Comparison of ENCODE assay signal across 8 mouse cellular contexts in genomic region chr15:85810462-85810805, GRCm38 (mm10). TPM values are rescaled to one million over a fixed set of nuclear protein-coding genes. Genes with fewer than 3 reads are reported as not detected.
DNase-seq lines count a peak whose midpoint lies in the region; ATAC-seq and TF ChIP-seq lines count a peak whose summit lies in the region.

No protein-coding gene starts in this region.

- no peak for DNase-seq in kidney, postnatal 25 days
- DNase-seq in cerebellum, postnatal 25 days: no peak
- DNase-seq in right cerebral cortex, postnatal 10 days (ENCODE audit: low spot score in 2 of 2): no peak

- TF ChIP-seq CTCF in cortical plate, adult 2 months (IDR thresholded peaks at IDR 0.05; ENCODE audit: extremely low read depth, insufficient read depth, low read length): no peak

- peak overlapping the region; percentile 77; the same call in 1 of the 2 replicates for H3K4me3 ChIP-seq in kidney, embryonic 14.5 days (ENCODE audit: low read length)
- H3K4me3 ChIP-seq in cortical plate, adult 2 months (ENCODE audit: insufficient read depth, low read length): peak overlapping the region; percentile 54; the same call in 1 of the 2 replicates
- peak overlapping the region; percentile 82 for H3K4me3 ChIP-seq in hindbrain, embryonic 16.5 days (ENCODE audit: low read length)
- H3K4me3 ChIP-seq in midbrain, embryonic 16.5 days (ENCODE audit: low read depth, low read length): peak overlapping the region; percentile 80

- H3K4me1 ChIP-seq in kidney, embryonic 14.5 days (ENCODE audit: control insufficient read depth, insufficient read depth, low read length): no peaks in the 10 kb centered on the region
- peaks cover 4% of the 10 kb centered on the region; the same call in 1 of the 2 replicates for H3K4me1 ChIP-seq in cortical plate, adult 2 months (ENCODE audit: control insufficient read depth, insufficient read depth, low read length)
- peaks cover 12% of the 10 kb centered on the region for H3K4me1 ChIP-seq in hindbrain, embryonic 16.5 days (ENCODE audit: control insufficient read depth, insufficient read depth, low read depth, low read length)
- H3K4me1 ChIP-seq in midbrain, embryonic 16.5 days (ENCODE audit: control insufficient read depth, insufficient read depth, low read length): peaks cover 9% of the 10 kb centered on the region

- no peak overlapping the region for H3K9ac ChIP-seq in kidney, embryonic 14.5 days (ENCODE audit: low read depth, low read length)
- H3K9ac ChIP-seq in hindbrain, embryonic 16.5 days (ENCODE audit: low read depth, low read length): peak overlapping the region; percentile 93
- H3K9ac ChIP-seq in midbrain, embryonic 16.5 days (ENCODE audit: low read depth, low read length): peak overlapping the region; percentile 86; the same call in 1 of the 2 replicates

- WGBS in kidney, embryonic 14.5 days: 76% methylated on average over 5 of the region's 5 CpGs
- 79% methylated on average over 5 of the region's 5 CpGs for WGBS in hindbrain, embryonic 16.5 days
- 88% methylated on average over 5 of the region's 5 CpGs for WGBS in midbrain, embryonic 16.5 days

- ATAC-seq in kidney, embryonic 14.5 days (ENCODE audit: low FRiP score, low TSS enrichment): no peak
- no peak for ATAC-seq in hindbrain, embryonic 16.5 days
- ATAC-seq in midbrain, embryonic 16.5 days: no peak
- no peak for ATAC-seq in granulocyte monocyte progenitor cell, adult 5-6 weeks (replicated peaks; ENCODE audit: poor library complexity, severe bottlenecking)

- no peak for TF ChIP-seq POLR2A in cortical plate, adult 2 months (IDR thresholded peaks at IDR 0.05; ENCODE audit: extremely low read depth, insufficient read depth, low read length)

- no peak overlapping the region for H3K27ac ChIP-seq in kidney, embryonic 14.5 days (ENCODE audit: low read depth, low read length)
- H3K27ac ChIP-seq in cortical plate, adult 2 months (ENCODE audit: insufficient read depth, low read length): peak overlapping the region; percentile 36; the same call in 1 of the 2 replicates
- no peak overlapping the region; the same call in 1 of the 2 replicates for H3K27ac ChIP-seq in hindbrain, embryonic 16.5 days (ENCODE audit: low read depth, low read length)
- H3K27ac ChIP-seq in midbrain, embryonic 16.5 days (ENCODE audit: low read length): no peak overlapping the region; the same call in 1 of the 2 replicates

- no peaks in the 10 kb centered on the region for H3K9me3 ChIP-seq in kidney, embryonic 14.5 days (ENCODE audit: control insufficient read depth, low read length)
- no peaks in the 10 kb centered on the region for H3K9me3 ChIP-seq in hindbrain, embryonic 16.5 days (ENCODE audit: control insufficient read depth, low read length)
- H3K9me3 ChIP-seq in midbrain, embryonic 16.5 days (replicated peaks; ENCODE audit: control insufficient read depth, low read length, poor library complexity, severe bottlenecking): no peaks in the 10 kb centered on the region

- H3K36me3 ChIP-seq in kidney, embryonic 14.5 days (ENCODE audit: control insufficient read depth, insufficient read depth, low read length): no peaks in the 10 kb centered on the region
- no peaks in the 10 kb centered on the region for H3K36me3 ChIP-seq in hindbrain, embryonic 16.5 days (ENCODE audit: control insufficient read depth, insufficient read depth, low read length)
- no peaks in the 10 kb centered on the region for H3K36me3 ChIP-seq in midbrain, embryonic 16.5 days (ENCODE audit: control insufficient read depth, insufficient read depth, low read length)

- H3K4me2 ChIP-seq in kidney, embryonic 14.5 days (replicated peaks; ENCODE audit: low read depth, low read length): peak overlapping the region; percentile 60
- peak overlapping the region; percentile 72 for H3K4me2 ChIP-seq in hindbrain, embryonic 16.5 days (ENCODE audit: low read length)
- H3K4me2 ChIP-seq in midbrain, embryonic 16.5 days (ENCODE audit: low read length): peak overlapping the region; percentile 88

- no peaks in the 10 kb centered on the region for H3K27me3 ChIP-seq in kidney, embryonic 14.5 days (ENCODE audit: control insufficient read depth, insufficient read depth, low read length)
- H3K27me3 ChIP-seq in hindbrain, embryonic 16.5 days (replicated peaks; ENCODE audit: control insufficient read depth, insufficient read depth, low read length): no peaks in the 10 kb centered on the region
- H3K27me3 ChIP-seq in midbrain, embryonic 16.5 days (ENCODE audit: control insufficient read depth, insufficient read depth, low read depth, low read length): no peaks in the 10 kb centered on the region

RNA-seq across cellular contexts. Expression of gene Cdpf1, which starts 1.1 kb away (rescaled TPM):
- polyA plus RNA-seq in kidney, embryonic 14.5 days (2014; fragmentation: Nextera tagmentation; extraction: Ambion mirVana): 25.5 and 33.1 TPM in 2 replicates
- polyA plus RNA-seq in cortical plate, adult 2 months (2012; rRNA removed): 23.6 and 27.2 TPM in 2 replicates
- 21.9 and 24.9 TPM in 2 replicates for polyA plus RNA-seq in hindbrain, embryonic 16.5 days (2015; fragmentation: Nextera tagmentation; extraction: Ambion mirVana)
- 18.9 and 26.3 TPM in 2 replicates for polyA plus RNA-seq in midbrain, embryonic 16.5 days (2015; fragmentation: Nextera tagmentation; extraction: Ambion mirVana)
- 13.5 and 17.1 TPM in 2 replicates for total RNA-seq in granulocyte monocyte progenitor cell, adult 5-6 weeks (2014; fragmentation: Nextera tagmentation)
- 10.8 and 11.1 TPM in 2 replicates for total RNA-seq in granulocyte monocyte progenitor cell, adult 5-6 weeks (2017)

RNA-seq across cellular contexts. Expression of gene Pkdrej, which starts 11.1 kb away (rescaled TPM):
- 0.06 and 0.18 TPM in 2 replicates for polyA plus RNA-seq in kidney, embryonic 14.5 days (2014; fragmentation: Nextera tagmentation; extraction: Ambion mirVana)
- polyA plus RNA-seq in cortical plate, adult 2 months (2012; rRNA removed): 0.63 and 0.83 TPM in 2 replicates
- polyA plus RNA-seq in hindbrain, embryonic 16.5 days (2015; fragmentation: Nextera tagmentation; extraction: Ambion mirVana): 0.05 and 0.08 TPM in 2 replicates
- 0.05 TPM in 1 of 2 replicates, not detected in the other for polyA plus RNA-seq in midbrain, embryonic 16.5 days (2015; fragmentation: Nextera tagmentation; extraction: Ambion mirVana)
- not detected in 2 replicates for total RNA-seq in granulocyte monocyte progenitor cell, adult 5-6 weeks (2014; fragmentation: Nextera tagmentation)
- total RNA-seq in granulocyte monocyte progenitor cell, adult 5-6 weeks (2017): not detected in 2 replicates

RNA-seq across cellular contexts. Expression of gene Ttc38, which starts 21.7 kb away (rescaled TPM):
- 4.3 and 6.4 TPM in 2 replicates for polyA plus RNA-seq in kidney, embryonic 14.5 days (2014; fragmentation: Nextera tagmentation; extraction: Ambion mirVana)
- polyA plus RNA-seq in cortical plate, adult 2 months (2012; rRNA removed): 4.9 and 5.8 TPM in 2 replicates
- polyA plus RNA-seq in hindbrain, embryonic 16.5 days (2015; fragmentation: Nextera tagmentation; extraction: Ambion mirVana): 3.2 and 4.2 TPM in 2 replicates
- polyA plus RNA-seq in midbrain, embryonic 16.5 days (2015; fragmentation: Nextera tagmentation; extraction: Ambion mirVana): 2.9 and 4.0 TPM in 2 replicates
- total RNA-seq in granulocyte monocyte progenitor cell, adult 5-6 weeks (2014; fragmentation: Nextera tagmentation): 2.9 and 9.4 TPM in 2 replicates
- total RNA-seq in granulocyte monocyte progenitor cell, adult 5-6 weeks (2017): 3.1 and 5.0 TPM in 2 replicates

RNA-seq across cellular contexts. Expression of gene Gtse1, which starts 49.1 kb away (rescaled TPM):
- polyA plus RNA-seq in kidney, embryonic 14.5 days (2014; fragmentation: Nextera tagmentation; extraction: Ambion mirVana): 26.6 and 32.3 TPM in 2 replicates
- polyA plus RNA-seq in cortical plate, adult 2 months (2012; rRNA removed): 0.64 and 1.0 TPM in 2 replicates
- polyA plus RNA-seq in hindbrain, embryonic 16.5 days (2015; fragmentation: Nextera tagmentation; extraction: Ambion mirVana): 6.2 and 8.3 TPM in 2 replicates
- 3.4 and 4.2 TPM in 2 replicates for polyA plus RNA-seq in midbrain, embryonic 16.5 days (2015; fragmentation: Nextera tagmentation; extraction: Ambion mirVana)
- total RNA-seq in granulocyte monocyte progenitor cell, adult 5-6 weeks (2014; fragmentation: Nextera tagmentation): 7.9 and 13.6 TPM in 2 replicates
- total RNA-seq in granulocyte monocyte progenitor cell, adult 5-6 weeks (2017): 19.5 and 20.0 TPM in 2 replicates
